Mouse (Mus musculus) heart, adult 18-20 months (tissue): Measurements from ENCODE around the gene Flna. TPM values are rescaled to one million over a fixed set of nuclear protein-coding genes. Genes with fewer than 3 reads are reported as not detected.
"Not testable (repeated sequence)": the region's sequence is repeated elsewhere in the genome, so short reads cannot be mapped to it uniquely, and the experiment has no call there.

ENCODE experiments used
- DNase-seq, 2 experiments: peaks; one replicate each; pipeline ENCODE4 v3.0.0; 2021 to 2022; ENCODE audit warnings: mixed read lengths in 1 of 2
- microRNA-seq, 2 experiments: library from miRNA; unstranded; fragments of <30 nt; microRNA quantifications; one replicate each; pipeline ENCODE4 v1.2.0; 2022
- total RNA-seq, 2 experiments: library from RNA; stranded (reverse); gene quantifications; 2 replicates each; pipeline ENCODE4 v1.2.3; 2021

Flna gene
- total RNA-seq, 2 experiments from 2014 or later: 85.9 to 91.8 TPM

DNA sequence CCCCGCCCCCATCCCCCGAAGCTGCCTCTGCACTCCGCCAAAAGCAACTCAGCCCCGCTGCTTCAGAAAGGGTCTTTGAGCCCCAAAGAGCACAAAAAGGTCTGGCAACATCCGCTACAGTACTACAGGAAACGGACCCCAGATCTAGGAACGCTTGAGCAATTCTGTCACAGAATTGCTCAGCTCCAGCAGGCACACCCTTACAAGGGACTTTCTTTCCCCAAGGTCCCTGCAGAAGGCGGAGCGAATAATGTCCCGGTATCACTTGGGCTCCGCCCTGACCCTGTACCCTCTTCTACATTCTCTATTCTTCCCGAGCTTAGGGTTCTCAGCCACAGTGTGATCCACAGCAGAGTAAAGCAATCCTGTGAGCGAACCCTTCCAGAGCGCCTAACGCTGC lies 2.9 kb downstream of the Flna start:
- DNase-seq: peak in 1 of 2 experiments; percentile 70

DNA sequence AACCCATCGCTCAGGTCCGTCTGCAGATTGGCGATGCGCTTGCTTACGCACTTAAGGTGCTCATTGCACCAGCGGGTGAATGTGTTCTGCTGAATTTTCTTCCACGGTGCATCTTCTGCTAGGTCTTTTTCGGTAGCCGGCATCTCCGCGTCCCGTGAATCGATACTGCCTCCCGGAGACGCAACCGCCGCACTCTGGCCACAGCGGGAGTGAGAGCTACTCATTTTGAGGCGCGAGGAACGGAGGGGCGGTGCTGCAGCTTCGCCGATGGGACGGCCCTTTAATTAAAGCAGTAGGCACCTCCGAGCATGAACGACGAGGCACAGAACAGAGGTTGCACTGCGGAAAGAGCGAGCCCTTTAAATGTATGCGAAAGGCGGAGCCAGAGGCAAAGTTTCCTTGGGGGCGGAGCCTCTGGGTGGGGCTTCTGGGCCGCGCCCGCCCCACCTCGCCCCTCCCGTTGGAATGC lies 3.4 kb downstream of the Flna start:
- peak; percentile 89 to 95 for DNase-seq

DNA sequence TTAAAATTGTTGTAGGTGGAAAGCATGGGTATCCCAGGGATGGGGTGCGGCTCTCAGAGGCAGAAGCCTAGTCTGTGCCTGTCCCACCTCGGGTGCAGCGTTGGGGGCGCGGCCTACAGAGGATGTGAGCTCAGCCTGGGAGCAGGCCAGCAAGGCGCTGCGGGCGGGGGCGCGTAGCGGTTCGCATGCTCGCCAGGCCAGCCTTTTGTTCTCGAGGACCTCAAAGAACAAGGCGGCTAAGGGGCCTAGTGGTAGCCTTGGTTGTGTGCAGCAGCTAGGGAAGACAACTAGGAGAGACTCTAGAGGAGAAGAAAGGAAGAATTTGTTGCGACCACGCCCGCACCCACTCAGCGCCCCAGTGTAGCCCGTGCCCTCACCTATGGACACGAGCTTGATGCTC lies 3.9 kb downstream of the Flna start:
- peak; percentile 85 to 91 for DNase-seq

DNA sequence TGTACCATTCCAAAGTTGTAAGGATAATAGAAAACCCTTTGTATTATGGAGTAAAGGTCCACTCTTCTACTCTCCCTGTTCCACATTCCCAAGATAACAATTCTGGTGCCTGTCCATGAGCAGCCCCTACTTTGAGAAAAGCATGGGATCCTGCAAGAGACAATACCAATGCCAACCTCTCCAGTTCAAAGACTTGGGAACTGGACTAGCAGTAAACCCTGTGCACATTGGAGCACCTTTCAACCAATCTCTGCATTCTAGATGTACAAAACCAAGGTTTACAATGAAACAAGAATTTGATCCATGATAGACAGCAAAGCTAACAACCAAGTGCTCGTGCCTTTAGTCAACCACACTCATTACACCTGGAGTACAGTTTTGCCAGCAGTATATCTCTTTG lies 4.5 kb downstream of the Flna start:
- DNase-seq: no peak

DNA sequence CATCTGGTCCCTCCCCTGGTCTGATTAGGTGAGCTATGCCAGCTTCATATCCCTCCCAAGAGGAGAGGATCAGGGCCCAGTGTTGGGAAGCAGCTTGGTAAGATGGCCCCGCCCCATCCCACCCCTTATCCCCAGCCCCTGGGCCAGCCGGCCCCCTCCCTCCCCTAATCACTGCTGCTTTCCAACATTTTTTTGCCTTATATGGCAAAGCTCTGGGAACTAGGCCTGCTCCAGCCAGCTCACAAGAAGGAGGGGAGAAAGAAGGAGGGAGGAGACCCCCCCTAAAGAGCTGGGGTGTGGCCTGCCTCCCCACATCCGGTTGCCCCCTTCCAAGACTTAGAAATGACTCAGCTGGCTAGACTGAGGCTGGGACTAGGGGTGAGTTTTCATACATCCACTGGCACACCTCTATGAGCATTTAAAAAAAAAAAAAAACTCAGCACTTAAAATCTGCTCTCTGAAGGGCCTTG lies 5.0 kb downstream of the Flna start:
- peak; percentile 63 to 86 for DNase-seq

DNA sequence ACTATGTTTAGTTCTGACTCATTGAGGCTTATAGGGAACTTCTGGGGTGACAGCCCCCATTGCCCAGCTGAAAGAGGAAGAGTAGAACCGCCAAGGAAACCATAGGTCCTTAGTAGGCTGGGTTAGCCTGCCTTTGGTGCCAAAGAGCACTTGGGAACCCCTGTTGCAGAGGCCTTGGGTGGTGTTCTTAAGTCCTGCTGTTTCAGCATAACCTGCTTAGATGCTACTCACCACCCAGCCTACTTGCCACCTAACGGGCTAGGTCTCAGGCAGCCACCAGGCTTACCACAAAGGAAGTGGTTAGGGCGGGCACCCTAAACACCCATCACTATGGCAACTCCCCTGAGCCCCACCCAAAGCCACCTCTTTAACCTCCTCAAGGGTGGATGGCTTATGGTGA lies 5.8 kb downstream of the Flna start:
- peak in 1 of 2 experiments; percentile 34 for DNase-seq

DNA sequence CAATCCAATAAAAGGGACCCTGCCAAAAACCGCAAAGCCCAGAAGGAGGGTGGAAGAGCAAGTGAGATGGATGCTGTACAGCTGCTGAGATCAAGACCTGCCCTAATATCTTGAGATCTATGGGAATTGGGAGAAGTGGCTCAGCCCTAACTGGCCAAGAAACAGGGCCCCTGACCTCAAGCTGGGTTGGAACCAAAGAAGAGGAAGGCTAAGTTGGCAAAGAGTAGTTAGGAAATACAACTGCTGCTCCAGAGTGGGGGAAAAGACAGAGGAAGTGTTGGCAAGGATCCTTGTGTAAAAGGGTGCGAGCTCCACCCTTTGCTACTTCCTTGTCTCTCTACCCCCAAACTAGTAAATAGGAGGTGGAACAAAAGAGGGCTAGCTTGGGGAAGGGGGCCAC lies 6.2 kb downstream of the Flna start:
- DNase-seq: peak in 1 of 2 experiments; percentile 45

DNA sequence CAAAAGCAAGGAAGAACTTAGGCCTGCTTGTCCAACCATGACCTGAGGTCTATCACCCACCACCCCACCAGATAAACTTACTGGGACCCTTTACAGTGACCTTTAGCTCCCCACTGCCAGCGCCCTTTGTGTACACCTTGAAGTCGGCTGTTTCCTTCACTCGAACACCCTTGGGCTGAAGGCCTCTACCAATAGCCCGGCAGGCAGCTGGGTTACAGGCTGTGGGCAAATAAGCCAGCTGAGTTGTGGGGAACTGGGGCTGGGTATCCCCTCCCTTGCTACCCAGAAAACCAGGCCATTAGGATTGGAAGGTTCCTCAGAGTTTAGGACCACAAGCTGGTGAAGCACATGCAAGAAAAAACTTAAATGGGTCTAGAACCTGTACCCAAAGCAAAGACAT lies 9.3 kb downstream of the Flna start:
- DNase-seq: no peak

DNA sequence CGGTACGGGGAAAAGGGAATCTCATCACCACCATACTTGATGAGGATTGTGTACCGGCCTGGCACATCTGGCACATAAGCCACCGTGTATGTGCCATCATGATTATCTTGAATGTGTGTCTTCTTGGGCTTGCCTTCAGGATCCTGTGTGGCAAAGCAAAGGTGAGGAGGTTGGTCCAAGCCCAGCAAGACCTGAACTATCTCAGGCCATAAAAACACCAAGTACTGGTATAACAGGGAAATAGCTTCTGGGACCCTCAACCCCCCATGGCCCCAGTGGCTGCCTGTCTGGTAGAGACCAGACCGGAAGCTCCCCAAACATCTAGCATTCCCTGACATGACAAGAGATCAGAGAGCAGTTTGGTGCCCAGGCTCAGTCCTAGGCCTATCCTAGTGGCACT lies 16.4 kb downstream of the Flna start:
- DNase-seq: no peak

DNA sequence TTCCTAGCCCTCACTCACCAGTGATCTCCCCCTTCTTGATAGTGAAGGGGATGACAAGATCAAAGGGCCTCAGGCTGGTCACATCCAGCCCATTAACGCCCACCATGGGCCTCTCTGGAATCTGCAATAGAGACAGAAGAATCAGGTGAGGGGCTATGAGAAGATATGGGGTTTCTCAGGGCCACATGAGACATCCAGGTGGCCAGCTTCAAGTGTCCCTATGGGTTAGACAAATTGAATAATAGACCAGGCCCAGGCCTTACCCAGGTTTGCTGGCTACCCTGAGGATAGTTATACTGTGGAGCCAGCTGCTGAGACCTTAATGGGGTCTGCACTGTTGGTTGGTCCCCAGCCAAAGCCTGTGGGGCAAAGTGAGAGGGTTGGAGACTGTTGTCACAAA lies 19.6 kb downstream of the Flna start:
- peak in 1 of 2 experiments; percentile 0 for DNase-seq

DNA sequence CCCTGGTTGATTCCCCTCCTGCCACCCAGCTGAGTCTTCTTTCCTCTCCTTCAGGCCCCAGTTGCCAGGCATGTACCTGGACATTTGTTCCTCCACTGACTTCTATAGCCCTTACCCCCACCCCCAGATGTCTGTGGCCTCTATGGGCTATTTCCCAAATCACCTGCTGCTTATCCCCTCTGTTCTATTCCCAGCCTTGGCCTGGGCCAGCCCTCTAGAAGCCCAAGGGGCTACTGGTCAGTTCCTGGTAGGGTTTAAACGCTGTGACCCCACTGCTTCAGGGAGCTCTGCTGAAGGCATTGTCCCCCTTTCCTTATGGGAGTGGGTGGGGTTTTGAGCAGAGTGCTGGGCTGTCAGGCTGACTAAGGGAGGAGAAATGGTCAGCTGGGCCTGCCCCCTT lies 29.5 kb downstream of the Flna start:
- DNase-seq: not testable (repeated sequence)

DNA sequence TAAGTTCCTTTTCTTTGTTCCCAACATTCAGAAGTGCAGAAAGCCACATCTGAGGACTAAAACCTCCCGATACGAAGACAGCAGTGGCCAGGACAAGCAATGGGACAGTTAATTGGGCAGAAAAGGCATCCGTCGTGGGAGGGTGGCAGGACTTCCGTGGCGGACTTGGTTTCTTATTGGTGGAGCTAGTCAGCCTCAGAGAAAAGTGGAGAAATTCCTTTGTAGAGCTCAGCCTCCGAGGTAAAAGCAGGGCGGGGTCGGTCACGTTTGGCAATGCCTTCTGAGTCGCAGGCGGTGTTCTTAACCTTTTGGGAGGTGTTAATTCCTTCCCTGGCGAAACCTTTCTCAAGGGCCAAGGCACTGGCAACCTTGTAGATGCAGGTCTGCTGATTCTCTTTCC lies 30.2 kb downstream of the Flna start:
- no peak for DNase-seq

DNA sequence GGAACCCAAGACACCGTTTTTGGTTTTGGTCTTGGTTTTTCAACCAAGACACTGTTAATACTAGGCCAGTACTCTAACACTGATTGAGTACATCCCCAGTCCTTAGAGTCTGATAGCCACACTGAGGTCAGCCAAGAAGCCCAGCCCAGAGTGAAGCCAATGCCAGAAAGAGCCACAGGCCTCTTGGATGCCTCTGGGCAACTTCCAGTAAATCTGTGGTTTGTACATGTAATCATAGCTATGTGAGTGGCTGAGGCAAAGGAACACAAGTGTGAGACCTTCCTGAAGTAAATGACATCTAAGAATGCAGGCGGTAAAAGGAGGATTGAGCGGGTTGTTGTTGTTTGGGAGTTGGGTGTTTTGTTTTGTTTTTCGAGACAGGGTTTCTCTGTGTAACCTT lies 31.1 kb downstream of the Flna start:
- DNase-seq: peak in 1 of 2 experiments; percentile 15

DNA sequence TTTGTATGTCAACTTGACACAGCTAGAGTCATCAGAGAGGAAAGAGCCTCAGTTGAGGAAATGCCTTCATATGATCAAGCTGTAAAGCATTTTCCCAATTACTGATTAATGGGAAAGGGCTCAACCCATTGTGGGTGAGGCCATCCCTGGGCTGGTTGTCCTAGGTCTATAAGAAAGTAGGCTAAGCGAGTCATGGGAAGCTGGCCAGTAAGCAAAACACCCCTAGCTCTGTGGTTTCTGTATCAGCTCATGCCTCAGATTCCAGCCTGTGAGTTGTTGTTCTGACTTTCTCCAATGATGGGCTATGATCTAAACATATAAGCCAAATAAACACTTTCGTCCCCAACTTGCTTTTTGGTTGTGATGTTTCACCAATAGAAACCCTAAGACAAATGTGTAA lies 46.1 kb downstream of the Flna start:
- DNase-seq: no peak

DNA sequence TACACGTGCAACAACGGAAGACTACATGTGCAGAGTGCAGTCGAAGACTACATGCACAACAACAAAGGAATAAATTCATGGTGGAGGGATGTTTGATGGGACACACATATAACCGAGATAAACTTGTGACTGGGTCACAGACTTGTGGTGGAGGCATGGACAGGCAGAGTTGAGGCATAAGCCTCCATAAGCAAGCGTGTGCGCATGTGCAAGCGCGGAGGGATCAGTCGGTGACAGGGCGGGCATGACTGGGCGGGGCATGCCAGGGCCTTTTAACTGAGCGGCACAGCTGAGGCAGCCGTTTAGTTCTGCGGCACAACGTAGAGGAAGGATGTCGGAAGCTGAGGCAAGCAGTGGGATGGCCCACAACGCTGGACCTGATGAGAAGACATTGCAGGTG lies 72.7 kb downstream of the Flna start, which contains the start of gene Tktl1:
Gene Tktl1, plus strand, starts transcription at position 301 of the 400 bp plus-strand sequence.
- DNase-seq: no peak

Small RNA genes lying within 50 kb of the gene (microRNA-seq; reads per million reads assigned to microRNA genes)
- gene Mir7091: 0 to 0.27 reads per million in 2 experiments

Other genes with a start within 250 kb of the Flna start
- 10 to 100 TPM; 54.9 to 61.8 TPM for gene Irak1, start 225.9 kb downstream of the Flna start, total RNA-seq
- gene Opn1mw, start 122.4 kb downstream of the Flna start, total RNA-seq: not detected
- gene Mecp2, start 114.5 kb downstream of the Flna start, total RNA-seq: 10 to 100 TPM; 25.7 to 30.4 TPM
- gene Tex28, start 82.0 kb downstream of the Flna start, total RNA-seq: not detected
- not detected for gene Tktl1, start 72.6 kb downstream of the Flna start, total RNA-seq
- gene Emd, start 4.9 kb upstream of the Flna start, total RNA-seq: 10 to 100 TPM; 31.0 to 35.2 TPM
- 100 to 1,000 TPM; 240 to 275 TPM for gene Rpl10, start 21.0 kb upstream of the Flna start, total RNA-seq
- 10 to 100 TPM; 45.4 to 47.6 TPM for gene Taz, start 32.1 kb upstream of the Flna start, total RNA-seq
- gene Dnase1l1, start 32.5 kb upstream of the Flna start, total RNA-seq: 10 to 100 TPM; 17.7 to 23.5 TPM
- gene Atp6ap1, start 47.3 kb upstream of the Flna start, total RNA-seq: 100 to 1,000 TPM; 130 to 139 TPM
- 10 to 100 TPM; 50.9 to 66.5 TPM for gene Gdi1, start 55.2 kb upstream of the Flna start, total RNA-seq
- 10 to 100 TPM; 23.9 to 27.7 TPM for gene Fam50a, start 63.2 kb upstream of the Flna start, total RNA-seq
- gene Plxna3, start 79.2 kb upstream of the Flna start, total RNA-seq: under 1 TPM; 0.40 to 0.93 TPM
- 10 to 100 TPM; 26.8 to 29.0 TPM for gene Lage3, start 103.8 kb upstream of the Flna start, total RNA-seq
- gene Ubl4a, start 123.4 kb upstream of the Flna start, total RNA-seq: 10 to 100 TPM; 76.0 to 77.9 TPM
- gene Slc10a3, start 123.5 kb upstream of the Flna start, total RNA-seq: 1 to 10 TPM; 4.5 to 5.1 TPM
- 10 to 100 TPM; 19.2 to 20.7 TPM for gene Fam3a, start 143.5 kb upstream of the Flna start, total RNA-seq
- gene Ikbkg, start 143.5 kb upstream of the Flna start, total RNA-seq: 10 to 100 TPM; 44.7 to 51.0 TPM
- 10 to 100 TPM in 1 of 2 experiments, 1 to 10 TPM in 1; 5.8 to 10.6 TPM for gene G6pdx, start 179.4 kb upstream of the Flna start, total RNA-seq
- gene Gm6880, start 231.6 kb upstream of the Flna start, total RNA-seq: not detected